Mouse (Mus musculus) kidney, postnatal 25 days (tissue): ENCODE results near the gene Olfr427.
"Not testable (repeated sequence)": the region's sequence is repeated elsewhere in the genome, so short reads cannot be mapped to it uniquely, and the experiment has no call there.

Experiments
- DNase-seq, 2 experiments: peaks; one replicate each; pipeline ENCODE4 v3.0.0; 2021; ENCODE audit warnings: mixed read lengths in 2 of 2

Olfr427 gene

DNA sequence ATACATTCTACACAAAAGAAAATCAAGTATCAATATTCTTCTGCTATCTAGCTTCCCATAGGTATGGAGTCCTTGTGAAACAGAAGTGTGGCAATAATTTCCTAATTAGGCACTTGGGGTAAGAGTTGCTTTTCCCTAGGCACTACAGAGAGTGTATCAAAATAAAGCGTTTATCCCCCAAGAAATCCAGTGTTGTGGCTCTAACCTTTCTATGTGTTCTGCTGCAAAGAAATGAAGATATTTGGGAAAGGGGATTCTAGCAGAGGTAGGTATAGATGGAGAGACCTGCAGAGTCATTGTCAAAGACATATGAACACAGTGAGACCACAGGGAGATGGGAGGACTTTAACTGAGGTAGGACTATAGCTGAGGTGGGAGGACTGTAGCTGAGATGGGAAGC is at the start of gene Olfr427:
TSS of gene Olfr427 (plus strand) at position 301 of the 400 bp plus-strand sequence.
- no peak for DNase-seq

DNA sequence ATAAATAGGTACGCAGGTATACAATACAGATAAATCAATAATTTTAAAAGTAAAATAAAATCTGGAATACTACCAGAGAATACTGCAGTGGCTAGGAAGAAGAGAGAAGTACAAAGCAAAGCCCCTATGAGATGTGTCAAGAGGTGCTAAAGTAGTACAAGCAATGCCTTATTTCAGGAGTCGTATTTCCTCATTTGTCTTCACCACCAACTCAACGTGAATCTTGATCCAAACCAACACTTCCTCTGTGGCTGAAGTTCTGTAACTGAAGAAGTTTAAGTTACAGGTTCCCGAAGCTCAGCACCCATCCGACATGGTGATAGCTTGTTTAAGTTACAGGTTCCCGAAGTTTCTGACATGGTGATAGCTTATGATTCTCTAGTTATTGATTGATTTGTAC is 48.5 kb upstream of the Olfr427 start:
- not testable (repeated sequence) for DNase-seq

DNA sequence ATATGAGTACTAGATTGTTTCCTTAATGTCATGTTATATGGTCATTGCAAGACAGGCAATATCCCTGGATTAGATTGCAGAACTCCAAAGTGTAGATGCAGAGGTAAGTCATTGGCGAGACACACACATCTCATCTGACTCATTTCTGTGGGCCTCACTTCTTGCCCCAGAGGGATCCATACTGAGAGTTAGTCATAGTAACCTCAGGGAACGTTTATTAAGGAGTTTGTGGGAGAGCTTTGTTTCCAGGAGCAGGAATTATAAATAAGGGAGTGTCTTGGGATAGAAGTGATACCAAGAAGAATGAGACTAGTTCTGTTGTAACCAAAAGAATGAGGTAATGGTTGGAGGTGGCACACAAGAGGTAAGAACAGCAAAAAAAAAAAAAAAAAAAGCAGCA is 47.8 kb upstream of the Olfr427 start, which contains the start of gene Olfr432:
TSS of gene Olfr432 (plus strand) at position 313 of the 400 bp plus-strand sequence.
- DNase-seq = no peak

DNA sequence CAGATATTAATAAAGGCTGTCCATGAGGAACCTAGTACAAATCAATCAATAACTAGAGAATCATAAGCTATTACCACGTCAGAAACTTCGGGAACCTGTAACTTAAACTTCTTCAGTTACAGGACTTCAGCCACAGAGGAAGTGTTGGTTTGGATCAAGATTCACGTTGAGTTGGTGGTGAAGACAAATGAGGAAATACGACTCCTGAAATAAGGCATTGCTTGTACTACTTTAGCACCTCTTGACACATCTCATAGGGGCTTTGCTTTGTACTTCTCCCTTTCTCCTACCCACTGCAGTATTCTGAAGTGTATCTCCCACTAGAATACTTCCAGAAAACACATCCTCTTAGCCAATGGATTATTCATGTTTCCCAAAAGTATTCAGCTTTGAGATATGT is 47.3 kb upstream of the Olfr427 start:
- not testable (repeated sequence) for DNase-seq

DNA sequence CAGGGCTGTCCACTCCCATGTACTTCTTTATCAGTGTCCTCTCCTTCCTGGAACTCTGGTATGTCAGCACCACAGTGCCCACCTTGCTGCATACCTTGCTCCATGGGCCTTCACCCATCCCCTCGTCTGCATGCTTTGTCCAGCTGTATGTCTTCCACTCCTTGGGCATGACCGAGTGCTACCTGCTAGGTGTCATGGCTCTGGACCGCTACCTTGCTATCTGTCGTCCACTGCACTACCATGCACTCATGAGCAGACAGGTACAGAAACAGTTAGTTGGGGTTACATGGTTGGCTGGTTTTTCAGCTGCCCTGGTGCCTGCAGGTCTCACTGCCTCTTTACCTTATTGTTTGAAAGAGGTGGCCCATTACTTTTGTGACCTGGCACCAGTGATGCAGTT is 46.2 kb upstream of the Olfr427 start:
- no peak for DNase-seq

DNA sequence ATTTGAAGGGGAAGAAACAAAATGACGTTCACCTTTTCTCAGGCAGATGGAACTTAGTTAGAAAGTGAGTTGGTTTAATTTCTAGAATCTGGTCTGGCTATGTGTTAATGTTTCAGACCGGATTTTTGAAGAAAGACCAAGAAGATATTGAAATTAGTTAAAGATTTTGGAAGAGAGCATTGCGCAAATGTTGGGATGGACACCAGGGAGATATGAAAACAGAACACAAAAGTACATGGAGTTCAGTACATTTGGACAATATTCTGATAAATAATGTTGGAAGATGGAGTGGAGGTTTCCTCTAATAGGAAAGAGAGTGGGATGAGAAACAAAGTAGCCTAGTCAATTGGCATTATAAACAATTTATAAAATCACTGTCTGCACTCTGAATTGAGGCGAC is 45.2 kb upstream of the Olfr427 start:
- DNase-seq = no peak

DNA sequence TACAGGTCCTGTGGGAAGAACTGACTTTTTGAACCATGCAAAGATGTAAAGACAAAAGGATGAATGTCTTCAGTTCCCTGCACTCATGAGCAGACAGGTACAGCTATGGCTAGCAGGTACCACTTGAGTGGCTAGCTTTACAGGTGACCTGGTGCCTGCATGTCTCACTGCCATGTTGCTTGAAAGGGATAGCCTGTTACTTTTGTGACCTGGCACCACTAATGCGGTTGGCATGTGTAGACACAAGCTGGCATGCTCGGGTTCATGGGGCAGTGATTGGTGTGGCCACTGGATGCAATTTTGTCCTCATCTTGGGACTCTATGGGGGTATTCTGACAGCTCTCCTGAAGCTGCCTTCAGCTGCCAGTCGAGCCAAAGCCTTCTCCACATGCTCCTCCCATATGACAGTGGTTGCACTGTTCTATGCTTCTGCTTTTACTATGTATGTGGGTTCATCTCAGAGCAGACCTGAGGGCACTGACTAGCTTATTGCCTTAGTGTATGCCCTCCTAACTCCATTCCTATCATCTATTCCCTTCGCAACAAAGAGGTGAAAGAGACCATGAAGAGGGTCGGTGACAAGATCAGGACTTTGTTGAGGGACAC is 44.7 kb upstream of the Olfr427 start:
- DNase-seq = no peak

DNA sequence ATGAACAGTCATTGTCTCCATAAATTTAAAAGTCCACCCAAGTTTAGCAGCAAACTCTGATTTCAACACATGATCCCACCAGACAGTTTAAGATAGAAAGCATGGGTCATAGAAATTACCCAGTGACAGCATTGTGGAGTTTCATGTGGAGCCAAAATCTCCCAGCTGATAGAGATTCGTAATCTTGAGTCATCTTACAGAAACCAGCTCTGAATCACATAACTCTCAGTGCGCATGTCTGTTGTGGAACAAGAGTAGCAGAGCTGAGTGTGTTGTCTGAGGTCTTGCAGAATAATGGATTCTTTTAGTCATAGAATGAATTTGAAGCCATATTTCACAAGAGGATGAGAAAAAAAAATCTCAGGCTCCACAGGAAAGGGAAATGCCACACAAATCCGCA is 43.7 kb upstream of the Olfr427 start:
- no peak for DNase-seq

DNA sequence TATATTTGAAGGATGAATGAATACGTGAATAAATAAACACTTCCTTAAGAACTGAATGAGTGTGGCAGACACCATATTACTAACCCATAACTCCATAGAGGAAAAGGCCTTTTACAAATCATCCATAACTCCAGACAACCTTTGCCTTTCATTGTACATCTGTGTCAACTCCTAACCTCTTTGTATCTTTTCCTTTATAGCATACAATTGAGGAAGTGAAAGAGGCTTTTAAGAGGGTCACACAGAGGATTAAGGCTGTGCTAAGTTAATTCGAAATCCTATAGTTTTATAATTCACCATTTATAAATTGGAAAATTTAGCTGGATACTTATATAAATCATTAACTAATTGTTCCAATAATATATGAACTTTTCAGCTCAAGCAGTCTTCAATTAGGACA is 41.4 kb upstream of the Olfr427 start:
- DNase-seq = no peak

DNA sequence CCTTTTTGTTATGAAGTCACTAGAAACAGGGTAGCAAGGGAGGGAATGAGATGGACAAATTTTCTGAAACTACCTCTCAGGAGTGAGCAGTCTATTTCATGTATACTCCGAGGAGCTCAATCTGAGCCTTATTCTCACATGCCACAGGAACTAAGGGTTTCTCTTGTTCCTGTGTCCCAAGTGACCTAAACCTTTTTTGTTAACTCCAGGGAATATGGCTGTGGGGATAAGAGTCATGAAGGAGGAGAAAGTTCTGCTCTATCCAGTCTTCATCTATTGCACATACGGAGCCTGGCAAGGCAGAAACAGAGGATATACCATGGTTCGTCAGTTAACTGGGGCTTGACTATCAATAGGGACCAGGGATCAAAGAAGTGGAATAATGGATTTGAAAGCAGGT is 30.4 kb upstream of the Olfr427 start, which contains the start of gene Olfr430:
TSS of gene Olfr430 (plus strand) at position 301 of the 400 bp plus-strand sequence.
- DNase-seq = no peak

DNA sequence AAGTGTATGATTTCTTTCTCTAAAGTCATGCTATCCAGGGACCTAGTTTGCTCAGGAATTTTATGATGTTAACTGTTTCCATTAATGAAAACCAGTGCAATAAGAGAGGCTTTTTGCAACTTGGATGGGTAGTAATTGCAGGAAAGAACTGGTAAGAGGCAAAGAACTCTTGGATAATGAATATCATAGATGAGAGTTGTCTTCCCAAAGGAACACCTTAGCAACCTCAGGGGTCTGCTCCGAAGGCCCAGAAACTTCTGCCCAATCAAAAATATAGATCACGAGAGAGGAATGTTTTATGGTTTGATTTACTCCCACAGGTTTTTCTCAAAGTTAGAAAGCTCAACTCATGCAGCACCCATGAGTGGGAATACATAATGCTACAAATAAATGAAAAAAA is 12.7 kb upstream of the Olfr427 start, which contains the start of gene Olfr429:
TSS of gene Olfr429 (plus strand) at position 301 of the 400 bp plus-strand sequence.
- DNase-seq = no peak

DNA sequence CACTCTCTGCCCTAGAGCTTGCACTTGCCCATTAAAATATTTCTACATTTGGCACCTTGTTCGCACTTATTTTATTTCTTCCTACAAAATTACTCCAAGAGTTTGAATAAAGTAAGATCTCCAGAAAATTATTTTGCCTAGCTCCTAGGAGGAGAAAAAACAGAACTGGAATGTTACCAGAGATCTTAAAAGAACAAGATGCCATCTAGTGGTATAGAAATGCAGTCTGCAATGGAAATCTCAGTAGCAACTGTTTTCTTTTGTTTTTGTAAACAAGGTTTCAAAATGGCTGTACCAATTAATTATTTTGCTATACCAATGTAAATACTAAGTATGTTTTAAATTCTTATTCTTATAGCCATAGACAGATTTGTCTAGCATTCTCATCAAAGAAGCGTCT is 7.0 kb downstream of the Olfr427 start:
- DNase-seq = no peak

DNA sequence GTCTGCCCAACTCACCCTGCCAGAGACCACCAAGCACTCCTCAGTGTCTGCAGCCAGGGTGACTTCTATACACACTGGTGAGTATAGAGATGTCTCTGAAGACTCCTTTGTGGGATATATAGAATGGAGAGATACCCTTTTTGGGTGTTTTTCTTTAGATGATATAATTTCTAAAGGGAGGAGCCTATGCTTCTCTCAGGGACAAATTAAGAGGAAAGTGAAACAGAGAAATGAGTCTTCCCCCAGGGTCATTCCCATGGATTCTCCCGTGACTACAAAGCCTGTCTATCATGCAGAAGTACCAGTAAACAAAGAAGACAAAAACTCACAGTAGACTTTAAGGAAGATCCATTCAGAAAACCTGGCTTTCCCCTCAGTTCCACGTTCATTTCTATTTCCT is 24.4 kb downstream of the Olfr427 start, which contains the start of gene Olfr231:
TSS of gene Olfr231 (minus strand) at position 101 of the 400 bp plus-strand sequence.
- DNase-seq = no peak

DNA sequence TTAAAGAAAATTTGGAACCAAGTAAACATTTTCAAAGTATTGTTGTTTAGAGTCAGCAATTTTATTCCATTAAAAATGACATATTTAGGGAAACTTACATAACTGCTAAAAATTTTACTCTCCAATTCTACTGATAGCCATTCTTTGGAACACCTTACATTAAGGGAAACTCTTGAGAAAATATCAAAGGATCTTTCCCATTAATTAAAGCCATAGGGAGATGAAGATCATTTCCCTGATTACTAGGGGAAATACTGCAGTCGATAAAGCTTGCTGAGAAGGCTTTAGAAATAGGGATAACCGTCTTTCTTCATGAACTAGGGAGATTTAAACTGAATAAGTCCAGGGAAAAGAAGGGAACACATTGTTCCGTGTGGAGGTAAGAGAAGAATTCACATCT is 34.5 kb downstream of the Olfr427 start, which contains the start of gene Olfr424:
TSS of gene Olfr424 (plus strand) at position 301 of the 400 bp plus-strand sequence.
- DNase-seq = no peak

DNA sequence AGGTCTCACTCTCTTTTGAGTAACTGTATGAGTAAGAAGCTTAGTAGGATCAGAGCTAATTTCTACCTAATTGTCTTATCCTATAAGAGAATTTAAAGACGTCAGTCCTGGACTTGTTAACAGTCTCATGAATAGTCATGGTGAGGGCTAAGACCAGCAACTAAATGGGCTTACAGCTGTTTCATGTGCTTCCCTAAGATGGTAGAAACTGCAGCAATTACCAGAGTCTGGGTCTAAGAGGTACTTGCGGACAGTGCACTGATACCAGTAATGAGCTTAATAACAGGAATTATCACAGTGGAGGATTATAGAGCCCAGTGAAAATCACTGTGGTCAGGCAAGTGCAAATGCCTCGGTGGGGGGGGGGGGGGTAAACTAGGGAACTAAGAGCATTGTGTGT is 35.3 kb downstream of the Olfr427 start:
- DNase-seq = no peak

DNA sequence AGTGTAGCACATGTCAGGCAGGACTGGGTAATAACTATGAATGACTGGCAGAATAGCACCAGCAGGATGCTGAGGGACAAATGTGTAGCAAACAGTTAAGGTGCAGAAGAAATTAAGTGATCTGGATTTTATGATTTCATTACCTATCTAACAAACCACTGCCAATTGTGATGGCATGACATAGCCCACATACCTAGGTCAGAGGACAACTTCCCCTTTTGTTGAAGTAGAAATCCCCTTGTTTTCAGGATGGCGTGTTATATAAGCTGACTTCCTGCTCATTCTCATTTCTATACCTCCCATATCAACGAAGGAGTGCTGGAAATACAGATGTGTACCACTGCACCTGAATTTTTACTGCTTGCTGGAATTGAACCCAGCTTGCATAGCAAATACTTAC is 44.7 kb downstream of the Olfr427 start:
- DNase-seq = no peak

DNA sequence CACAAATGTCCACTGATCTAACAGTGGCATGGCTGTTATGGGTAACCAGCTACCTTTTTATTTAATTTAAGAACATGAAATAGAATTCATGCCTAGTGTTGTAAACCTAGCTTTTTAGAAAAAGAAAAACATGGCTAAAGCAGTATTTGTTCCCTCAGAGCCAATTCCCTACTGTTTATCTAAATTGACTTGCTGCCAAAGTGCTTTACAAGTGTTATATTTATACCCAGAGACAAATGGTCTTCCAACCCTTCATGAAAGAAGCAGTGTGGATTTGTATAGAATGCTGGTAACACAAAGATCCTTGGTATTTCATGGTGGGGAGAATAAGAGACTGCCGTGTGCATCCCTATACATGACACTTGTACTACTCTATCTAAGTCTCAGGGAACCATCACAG is 50.0 kb downstream of the Olfr427 start:
- no peak for DNase-seq

DNA sequence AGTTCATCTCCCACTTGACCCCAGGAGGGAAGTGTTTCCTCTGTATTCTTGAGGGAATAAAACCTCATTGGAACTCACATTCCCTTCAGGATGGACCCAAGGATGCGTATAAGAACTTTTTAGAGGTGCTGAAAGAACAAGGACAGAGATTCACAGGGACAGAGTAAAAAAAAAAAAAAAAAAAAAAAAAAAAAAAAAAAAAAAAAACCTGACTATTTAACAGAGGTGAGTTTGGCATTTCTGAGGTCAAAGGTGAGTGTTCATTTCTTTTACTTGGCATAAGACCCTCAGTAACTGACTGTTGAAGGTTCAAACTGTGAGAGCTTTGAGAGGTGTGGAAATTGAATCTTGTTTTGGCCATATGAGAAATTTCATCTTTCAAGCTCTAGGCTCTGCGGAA is 52.6 kb downstream of the Olfr427 start:
- no peak for DNase-seq
